Mouse (Mus musculus) c-Kit-positive CD71-negative TER-119-negative erythroid progenitor cells, embryonic 14.5 days (primary cell): ENCODE measurements at regions not wholly inside any gene's neighbourhood (a gene's known extent, or its start where the extent isn't known, plus 50 kb on each side); places are given as distances from the start of the nearest gene placed in this dataset.

Experiments used
- DNase-seq: peaks from one replicate; pipeline ENCODE4 v3.0.0-alpha.2; 2013; ENCODE audit warnings: low read depth

GRCm38 (mm10) chr1:185836632-185837281, 280.4 kb downstream of the Lyplal1 start:
- DNase-seq, result no peak

DNA sequence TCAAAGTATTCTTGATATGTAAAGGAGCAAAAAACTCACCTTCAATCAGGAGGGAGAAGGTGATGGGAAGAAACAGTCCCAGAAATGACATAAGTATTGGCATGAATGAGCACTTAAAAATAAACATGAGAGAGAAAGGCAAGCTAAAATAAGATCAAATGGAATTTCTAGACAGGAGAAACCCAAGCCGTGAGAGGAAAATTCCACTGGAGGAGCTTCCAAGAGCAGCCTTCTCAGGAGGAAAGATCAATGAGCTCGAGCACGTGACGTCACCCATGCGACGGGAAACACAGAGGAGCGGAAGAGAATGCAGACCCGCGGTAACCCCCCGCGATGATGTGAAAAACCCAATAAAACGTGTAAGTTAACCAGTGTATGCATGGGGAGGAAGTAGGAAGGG, 274.6 kb downstream of the Lyplal1 start:
- DNase-seq, result no peak

- no peak for DNase-seq
Measured at GRCm38 (mm10) chr1:185847161-185847560, 269.9 kb downstream of the Lyplal1 start.

DNA sequence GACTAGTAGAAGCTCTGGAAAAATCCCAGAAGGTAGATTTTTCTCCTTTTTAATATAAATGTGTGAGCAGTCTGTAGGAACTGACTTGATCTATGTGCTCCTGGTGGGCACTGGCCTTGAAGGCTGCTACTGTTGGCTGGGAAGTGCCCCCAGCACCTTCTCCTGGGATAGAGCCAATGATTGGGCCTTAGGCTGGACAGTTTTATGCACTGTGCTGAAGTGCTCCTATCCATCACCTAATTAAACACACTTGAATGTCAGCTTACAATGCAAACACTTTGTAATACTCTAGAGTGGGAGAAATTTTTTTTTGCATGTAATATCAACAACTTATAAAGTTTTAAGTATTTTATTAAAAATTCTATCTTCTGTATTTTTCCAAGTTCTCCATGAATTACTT, 266.5 kb downstream of the Lyplal1 start:
- no peak for DNase-seq

GRCm38 (mm10) chr1:185851262-185851893, 265.7 kb downstream of the Lyplal1 start:
- no peak for DNase-seq

DNA sequence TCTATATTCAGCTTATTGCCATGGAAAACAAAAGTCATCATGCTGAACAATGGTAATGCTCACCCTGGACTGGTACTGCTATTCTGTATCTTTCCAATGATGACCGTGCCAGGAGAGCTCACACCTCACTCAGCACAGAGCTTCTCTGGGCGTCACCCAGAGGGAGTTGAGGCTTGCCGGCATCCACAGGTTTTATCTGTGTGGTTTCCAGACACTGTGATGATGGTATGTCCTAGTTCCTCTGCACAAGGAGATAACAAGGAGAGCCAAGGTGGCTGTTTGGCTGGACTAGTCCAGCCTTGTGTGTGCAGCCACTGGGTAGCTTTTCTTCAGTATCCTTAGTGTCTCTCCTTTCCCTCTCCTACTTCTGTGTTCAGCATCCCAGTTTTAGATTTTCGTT, 255.4 kb downstream of the Lyplal1 start:
- DNase-seq, result no peak

- no peak for DNase-seq
Measured at GRCm38 (mm10) chr1:185865945-185866344, 251.2 kb downstream of the Lyplal1 start.

DNA sequence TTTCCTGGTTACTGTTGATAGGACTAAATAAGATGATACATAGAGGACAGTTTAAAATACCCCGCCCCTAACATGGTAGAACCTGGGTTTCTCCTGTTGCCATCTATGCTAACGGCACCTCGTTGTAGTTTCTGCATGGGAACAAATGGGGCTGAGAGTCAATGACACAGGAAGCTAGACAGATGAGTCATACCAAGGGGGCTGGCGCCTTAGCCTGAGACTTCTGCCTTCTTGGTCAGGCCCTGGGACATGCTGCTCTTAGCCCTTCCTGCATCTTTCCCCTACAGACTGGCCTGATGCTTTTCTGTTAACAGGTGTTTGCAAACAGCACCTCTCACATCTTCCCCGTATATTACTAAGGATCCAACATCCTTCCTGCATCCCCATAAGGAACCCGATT, 250.5 kb downstream of the Lyplal1 start:
- DNase-seq, result no peak

DNA sequence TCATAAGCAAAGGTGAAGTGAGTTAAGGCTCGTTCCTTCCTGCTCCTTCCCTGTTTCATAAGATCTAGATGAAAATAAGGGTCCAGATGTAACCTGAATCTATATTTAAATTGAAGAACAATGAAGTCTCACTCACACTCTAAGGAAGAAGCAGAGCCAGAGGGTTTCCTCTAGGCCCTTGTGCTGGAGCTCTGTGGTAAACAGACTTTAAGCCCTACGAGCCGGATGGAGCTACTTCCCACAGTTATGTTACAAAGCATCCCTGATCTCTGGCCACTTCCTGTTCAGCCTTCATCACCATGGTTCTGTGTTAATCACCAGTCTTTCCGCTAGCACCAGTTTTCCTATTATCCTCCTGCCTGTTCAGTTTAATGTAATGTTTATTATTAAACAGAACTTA, 250.1 kb downstream of the Lyplal1 start:
- DNase-seq, result no peak

GRCm38 (mm10) chr1:185868721-185869120, 248.4 kb downstream of the Lyplal1 start:
- DNase-seq, result no peak

DNA sequence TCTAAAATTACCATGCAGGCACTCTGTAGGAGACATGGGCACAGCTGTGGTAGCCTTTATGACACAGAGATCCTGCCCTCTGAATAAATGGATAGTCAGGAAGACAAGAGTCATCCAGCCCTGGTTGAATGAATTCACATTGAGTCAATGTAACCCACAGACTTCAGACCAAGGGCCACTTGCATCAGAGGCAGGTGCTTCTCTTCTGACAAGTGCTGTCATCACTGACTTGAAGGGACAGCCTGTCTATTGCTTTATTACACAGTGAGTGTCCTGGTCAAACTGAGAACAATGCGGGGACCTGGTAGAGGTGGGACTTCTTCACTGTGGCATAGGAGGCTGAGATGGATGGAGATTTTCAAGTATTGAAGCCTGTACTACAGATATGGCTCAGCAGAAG, 230.1 kb downstream of the Lyplal1 start:
- no peak for DNase-seq

GRCm38 (mm10) chr1:185891814-185892213, 225.3 kb downstream of the Lyplal1 start:
- DNase-seq, result no peak

DNA sequence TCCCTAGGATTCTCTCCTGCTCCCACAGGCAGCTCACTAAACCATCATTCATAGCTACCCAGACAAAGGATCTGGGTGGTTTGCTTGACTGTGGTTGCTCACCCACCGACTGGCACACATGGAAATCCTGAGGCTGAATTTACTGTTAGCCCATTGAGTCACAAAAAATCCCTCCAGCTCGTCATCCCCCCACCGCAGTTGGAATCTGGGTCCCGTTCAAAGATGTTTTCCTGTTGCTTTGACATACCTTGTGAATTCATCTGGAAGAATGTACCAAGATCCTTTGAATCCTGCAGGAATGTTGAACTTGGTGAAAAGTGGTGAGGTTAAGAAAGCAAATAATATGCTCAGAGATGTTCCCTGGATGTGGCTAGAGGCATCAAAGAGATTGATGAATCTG, 223.7 kb downstream of the Lyplal1 start:
- no peak for DNase-seq

DNA sequence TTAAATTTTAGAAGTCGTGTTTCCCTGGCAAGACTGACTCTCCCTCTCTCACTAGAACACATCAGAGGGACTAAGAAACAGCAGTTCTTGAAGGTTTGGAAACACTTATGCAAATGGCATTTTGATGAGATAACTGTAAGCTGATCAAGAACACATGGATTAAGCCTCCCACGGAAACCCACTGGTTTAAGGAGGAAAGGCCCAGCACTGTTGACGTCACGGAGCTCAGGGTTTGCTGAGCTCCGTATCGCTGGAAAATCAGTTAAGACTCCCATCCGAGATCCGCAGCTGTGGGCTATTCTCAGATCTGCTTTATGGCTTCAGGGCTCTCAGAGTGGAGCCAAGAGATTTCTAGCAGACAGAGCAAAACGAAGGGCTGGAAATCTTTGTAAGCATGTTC, 218.6 kb downstream of the Lyplal1 start:
- DNase-seq, result no peak

GRCm38 (mm10) chr1:185900316-185900715, 216.8 kb downstream of the Lyplal1 start:
- no peak for DNase-seq

GRCm38 (mm10) chr1:185902395-185902794, 214.7 kb downstream of the Lyplal1 start:
- no peak for DNase-seq

- DNase-seq, result no peak
Measured at GRCm38 (mm10) chr1:185905666-185906065, 211.4 kb downstream of the Lyplal1 start.

DNA sequence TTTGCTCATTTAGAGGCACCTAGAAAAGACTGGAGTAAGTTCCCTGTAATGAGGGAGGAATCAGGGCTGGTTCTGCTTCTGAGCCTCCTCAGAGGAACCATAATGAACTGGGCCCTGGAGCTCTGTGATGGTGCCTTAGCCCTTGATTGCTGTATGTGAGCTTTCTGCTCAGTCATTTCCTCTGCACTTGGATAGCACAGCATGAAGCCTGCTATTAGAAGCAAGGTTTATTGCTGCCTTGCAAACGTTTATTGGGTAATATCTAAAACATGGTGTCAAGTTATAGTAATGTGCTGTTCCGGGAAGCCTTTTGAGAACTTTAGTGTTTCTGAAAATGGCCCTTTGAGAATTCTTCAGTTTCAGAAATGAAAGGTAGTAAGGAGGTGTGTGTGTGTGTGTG, 201.5 kb downstream of the Lyplal1 start:
- no peak for DNase-seq

DNA sequence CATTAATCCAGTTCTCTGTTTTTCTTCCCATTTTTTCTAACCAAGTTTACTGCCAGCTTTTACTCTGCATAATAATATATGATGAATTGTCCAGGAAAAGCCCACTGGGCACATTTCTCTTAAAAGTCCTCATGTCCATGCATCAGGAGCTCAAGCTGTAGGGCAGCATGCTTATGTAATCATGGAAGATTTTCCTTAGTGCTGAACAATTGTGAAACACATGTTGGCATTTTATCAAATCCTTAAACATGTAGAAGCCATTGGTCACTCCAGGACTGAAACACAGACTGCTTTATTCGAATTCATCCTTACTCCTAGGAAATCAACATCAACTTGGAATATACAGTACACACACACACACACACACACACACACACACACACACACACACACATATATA, 198.4 kb downstream of the Lyplal1 start:
- DNase-seq, result no peak

GRCm38 (mm10) chr1:185923723-185924122, 193.4 kb downstream of the Lyplal1 start:
- no peak for DNase-seq

DNA sequence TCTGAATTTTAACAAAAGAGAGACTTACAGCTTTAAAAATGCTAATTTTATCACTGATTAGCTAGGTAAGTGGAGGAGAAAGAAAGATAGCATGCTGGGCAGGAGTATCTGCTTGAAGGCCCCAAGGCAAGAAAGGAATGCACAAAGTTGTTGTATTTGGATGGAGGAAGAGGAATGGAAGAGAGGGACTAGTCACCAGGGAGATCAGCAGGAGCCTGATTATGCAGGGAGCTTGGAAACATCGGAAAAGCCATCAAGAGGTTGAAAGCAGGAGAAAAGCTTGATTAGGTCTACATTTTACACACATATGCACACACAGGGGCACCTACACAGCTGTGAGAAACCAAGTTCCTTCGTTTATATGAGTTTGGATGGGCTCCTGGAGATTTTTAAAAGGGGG, 188.1 kb downstream of the Lyplal1 start:
- no peak for DNase-seq

GRCm38 (mm10) chr1:185929761-185930160, 187.3 kb downstream of the Lyplal1 start:
- DNase-seq, result no peak

DNA sequence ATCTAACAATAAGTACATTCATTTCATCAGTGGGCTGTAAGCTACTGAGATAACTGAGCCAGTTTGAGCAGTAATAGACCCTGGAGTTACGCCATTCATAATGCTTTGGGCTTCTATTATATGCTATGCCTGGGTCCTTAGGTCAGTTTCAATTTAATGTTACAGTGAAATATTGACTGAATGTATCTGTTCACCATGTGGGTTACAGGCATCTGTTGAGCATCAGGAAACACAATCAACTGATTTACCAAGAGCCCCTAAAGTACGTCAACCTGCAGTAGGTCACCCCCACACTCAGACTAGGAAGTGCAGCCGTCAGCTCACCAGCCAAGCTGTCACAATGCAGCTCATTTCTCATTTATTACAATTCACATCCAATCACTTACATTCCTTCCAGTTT, 183.5 kb downstream of the Lyplal1 start:
- no peak for DNase-seq

- DNase-seq, result no peak
Measured at GRCm38 (mm10) chr1:185937026-185937425, 180.1 kb downstream of the Lyplal1 start.
